Mouse (Mus musculus): Measurements from ENCODE around the gene 4930451I11Rik.

The 4930451I11Rik gene

GRCm38 (mm10) chr7:126833294-126833693 lies 1.9 kb upstream of the 4930451I11Rik start:
- no peak for DNase-seq (ENCODE audit: low spot score in 2 of 2)

- DNase-seq (ENCODE audit: low spot score in 2 of 2): peak; percentile 29 to 55
Observed at GRCm38 (mm10) chr7:126832036-126832598, 678 bp upstream of the 4930451I11Rik start.

- no peak for DNase-seq (ENCODE audit: low spot score in 2 of 2)
Observed at GRCm38 (mm10) chr7:126825952-126826351, 5.5 kb downstream of the 4930451I11Rik start.

GRCm38 (mm10) chr7:126825403-126825802 lies 6.0 kb downstream of the 4930451I11Rik start:
- DNase-seq (ENCODE audit: low spot score in 2 of 2): no peak

GRCm38 (mm10) chr7:126823940-126824339 lies 7.5 kb downstream of the 4930451I11Rik start:
- no peak for DNase-seq (ENCODE audit: low spot score in 2 of 2)

- no peak for DNase-seq (ENCODE audit: low spot score in 2 of 2)
Observed at GRCm38 (mm10) chr7:126823202-126823711, 8.2 kb downstream of the 4930451I11Rik start.

- DNase-seq (ENCODE audit: low spot score in 2 of 2): no peak
Observed at GRCm38 (mm10) chr7:126822741-126823140, 8.7 kb downstream of the 4930451I11Rik start.

- DNase-seq (ENCODE audit: low spot score in 2 of 2): peak; percentile 53 to 57
Observed at GRCm38 (mm10) chr7:126821835-126822511, 9.5 kb downstream of the 4930451I11Rik start.

- no peak for DNase-seq (ENCODE audit: low spot score in 2 of 2)
Observed at GRCm38 (mm10) chr7:126818818-126819217, 12.6 kb downstream of the 4930451I11Rik start.

GRCm38 (mm10) chr7:126817595-126817994 lies 13.8 kb downstream of the 4930451I11Rik start:
- DNase-seq (ENCODE audit: low spot score in 2 of 2): no peak

- no peak for DNase-seq (ENCODE audit: low spot score in 2 of 2)
Observed at GRCm38 (mm10) chr7:126816494-126816893, 14.9 kb downstream of the 4930451I11Rik start.

GRCm38 (mm10) chr7:126815726-126816222 lies 15.7 kb downstream of the 4930451I11Rik start:
- no peak for DNase-seq (ENCODE audit: low spot score in 2 of 2)

GRCm38 (mm10) chr7:126809723-126810369 lies 21.6 kb downstream of the 4930451I11Rik start:
- DNase-seq (ENCODE audit: low spot score in 2 of 2): no peak

GRCm38 (mm10) chr7:126808703-126809455 lies 22.6 kb downstream of the 4930451I11Rik start:
- peak; percentile 79 to 81 for DNase-seq (ENCODE audit: low spot score in 2 of 2)

- DNase-seq (ENCODE audit: low spot score in 2 of 2): no peak
Observed at GRCm38 (mm10) chr7:126807405-126807804, 24.0 kb downstream of the 4930451I11Rik start.

GRCm38 (mm10) chr7:126806956-126807355 lies 24.5 kb downstream of the 4930451I11Rik start:
- no peak for DNase-seq (ENCODE audit: low spot score in 2 of 2)

GRCm38 (mm10) chr7:126803751-126804150 lies 27.7 kb downstream of the 4930451I11Rik start:
- no peak for DNase-seq (ENCODE audit: low spot score in 2 of 2)

- DNase-seq (ENCODE audit: low spot score in 2 of 2): no peak
Observed at GRCm38 (mm10) chr7:126803181-126803580, 28.3 kb downstream of the 4930451I11Rik start.

GRCm38 (mm10) chr7:126802134-126802889 lies 29.1 kb downstream of the 4930451I11Rik start:
- DNase-seq (ENCODE audit: low spot score in 2 of 2): no peak

- DNase-seq (ENCODE audit: low spot score in 2 of 2): no peak
Observed at GRCm38 (mm10) chr7:126801057-126801422, 30.4 kb downstream of the 4930451I11Rik start.

Measured in urinary bladder, adult 18-20 months (tissue).